Mouse (Mus musculus) CH12.LX (cell line): ENCODE measurements at regions not wholly inside any gene's neighbourhood (a gene's known extent, or its start where the extent isn't known, plus 50 kb on each side); places are given as distances from the start of the nearest gene placed in this dataset.

Experiments
- BHLHE40 ChIP-seq: IDR thresholded peaks from 2 replicates; pipeline ENCODE4 v1.6.1; 2011; ENCODE audit warnings: mild to moderate bottlenecking, low read depth, low read length, improper control_type of control experiment
- CHD1 ChIP-seq: IDR thresholded peaks from 2 replicates; pipeline ENCODE4 v1.6.1; 2012; ENCODE audit warnings: low read depth, low read length, improper control_type of control experiment, inconsistent platforms
- CTCF ChIP-seq, 2 experiments: IDR thresholded peaks in 1 of 2; conservative IDR thresholded peaks in 1 of 2; 2 replicates each; pipeline ENCODE4 v1.5.1; 2011 to 2012; ENCODE audit warnings: low read depth in 2 of 2, low read length in 2 of 2, improper control_type of control experiment in 1 of 2, inconsistent platforms in 1 of 2, mild to moderate bottlenecking in 1 of 2, moderate library complexity in 1 of 2
- E2F4 ChIP-seq: IDR thresholded peaks from 2 replicates; pipeline ENCODE4 v1.6.1; 2011; ENCODE audit warnings: low read depth, low read length, improper control_type of control experiment; ENCODE audit not compliant: insufficient replicate concordance
- EP300 ChIP-seq: IDR thresholded peaks from 2 replicates; pipeline ENCODE4 v1.6.1; 2011; ENCODE audit warnings: low read length, improper control_type of control experiment
- IRF4 ChIP-seq: IDR thresholded peaks from 2 replicates; pipeline ENCODE4 v1.6.1; 2014; ENCODE audit warnings: low read depth, mild to moderate bottlenecking, inconsistent platforms, low read length, improper control_type of control experiment
- MXI1 ChIP-seq: IDR thresholded peaks from 2 replicates; pipeline ENCODE4 v1.6.1; 2011; ENCODE audit warnings: mild to moderate bottlenecking, low read depth, low read length, improper control_type of control experiment
- NRF1 ChIP-seq: IDR thresholded peaks from 2 replicates; pipeline ENCODE4 v1.6.1; 2014; ENCODE audit warnings: low read depth, mild to moderate bottlenecking, inconsistent platforms, low read length, improper control_type of control experiment, moderate library complexity
- RCOR1 ChIP-seq: conservative IDR thresholded peaks from 2 replicates; pipeline ENCODE4 v1.6.1; 2012; ENCODE audit warnings: low read depth, mild to moderate bottlenecking, inconsistent platforms, low read length, improper control_type of control experiment

DNA sequence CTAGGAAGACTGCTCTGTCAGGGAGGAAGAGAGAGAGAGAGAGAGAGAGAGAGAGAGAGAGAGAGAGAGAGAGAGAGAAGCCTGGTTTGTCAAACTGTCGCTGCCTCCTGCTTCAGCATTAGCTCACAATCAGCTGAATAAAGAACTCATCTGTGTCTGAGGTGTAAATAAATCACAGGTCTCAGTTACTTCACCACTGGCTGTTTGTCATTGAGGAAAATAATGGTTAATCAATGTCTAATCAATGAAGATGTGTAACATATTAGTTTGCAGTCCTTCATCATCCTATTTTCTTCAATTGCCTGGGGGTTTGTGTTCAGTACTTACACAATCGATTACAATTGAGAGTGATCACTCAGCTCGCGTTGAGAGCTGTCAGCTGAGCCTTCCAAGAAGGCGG is 171.9 kb downstream of the Grb14 start:
- TF ChIP-seq CTCF (conservative IDR thresholded peaks at IDR 0.05 in 1 of 2, IDR thresholded peaks at IDR 0.05 in 1 of 2; ENCODE audit: low read depth in 2 of 2, low read length in 2 of 2) (no peak), MXI1 (no peak), E2F4 (no peak), RCOR1 (no peak), EP300 (no peak), CHD1 (no peak), BHLHE40 (no peak), IRF4 (no peak), NRF1 (no peak)
